Comparison of ENCODE assay signal across 8 mouse cellular contexts in genomic region chr7:144937899-144938517, GRCm38 (mm10). TPM values are rescaled to one million over a fixed set of nuclear protein-coding genes. Genes with fewer than 3 reads are reported as not detected.
DNase-seq lines count a peak whose midpoint lies in the region; ATAC-seq and TF ChIP-seq lines count a peak whose summit lies in the region.

No protein-coding gene starts in this region.

- no peaks in the 10 kb centered on the region for H3K36me3 ChIP-seq in G1E (replicated peaks)
- peaks cover 19% of the 10 kb centered on the region for H3K36me3 ChIP-seq in heart, embryonic 11.5 days (ENCODE audit: control insufficient read depth, insufficient read depth, low read length)
- peaks cover 13% of the 10 kb centered on the region for H3K36me3 ChIP-seq in limb, embryonic 11.5 days (ENCODE audit: control insufficient read depth, insufficient read depth, low read length)
- H3K36me3 ChIP-seq in midbrain, embryonic 16.5 days (ENCODE audit: control insufficient read depth, insufficient read depth, low read length) = no peaks in the 10 kb centered on the region

- TF ChIP-seq CTCF in G1E (IDR thresholded peaks at IDR 0.05; ENCODE audit: low read depth, low read length) = no peak

- peak overlapping the region; percentile 96 for H3K9ac ChIP-seq in heart, embryonic 11.5 days (ENCODE audit: low read depth, low read length)
- peak overlapping the region; percentile 95 for H3K9ac ChIP-seq in limb, embryonic 11.5 days (ENCODE audit: low read length)
- H3K9ac ChIP-seq in midbrain, embryonic 16.5 days (ENCODE audit: low read depth, low read length) = peak overlapping the region; percentile 66

- 0 out of 2 replicates have a peak, but pooled peaks have one; percentile 3 for ATAC-seq in frontal cortex, adult (ENCODE audit: low TSS enrichment)
- no peak for ATAC-seq in G1E (ENCODE audit: extremely low read depth, insufficient number of reproducible peaks, low FRiP score, poor library complexity, severe bottlenecking)
- no peak for ATAC-seq in heart, embryonic 11.5 days (replicated peaks; ENCODE audit: insufficient number of reproducible peaks, low FRiP score, low TSS enrichment)
- no peak for ATAC-seq in limb, embryonic 11.5 days (ENCODE audit: insufficient number of reproducible peaks, low FRiP score, low TSS enrichment, low read depth)
- no peak for ATAC-seq in midbrain, embryonic 16.5 days

- no peak for DNase-seq in frontal cortex, postnatal 10 days (ENCODE audit: low spot score in 2 of 2)
- DNase-seq in G1E (ENCODE audit: low spot score) = no peak
- DNase-seq in limb, embryonic 11.5 days (ENCODE audit: low spot score) = peak; percentile 52
- no peak for DNase-seq in T-cell, adult 2 months (ENCODE audit: low spot score)
- no peak for DNase-seq in left cerebral cortex, adult 18-20 months (ENCODE audit: low spot score in 2 of 2)

- WGBS in heart, embryonic 11.5 days (ENCODE audit: insufficient replicate concordance) = under 1% methylated on average over 39 of the region's 39 CpGs
- WGBS in limb, embryonic 11.5 days = 1% methylated on average over 39 of the region's 39 CpGs
- under 1% methylated on average over 39 of the region's 39 CpGs for WGBS in midbrain, embryonic 16.5 days

- peak overlapping the region; percentile 66 for H3K27ac ChIP-seq in heart, embryonic 11.5 days (ENCODE audit: low read depth, low read length)
- H3K27ac ChIP-seq in limb, embryonic 11.5 days (replicated peaks; ENCODE audit: low read depth, low read length) = peak overlapping the region; percentile 44; the same call in 1 of the 2 replicates
- no peak overlapping the region for H3K27ac ChIP-seq in midbrain, embryonic 16.5 days (ENCODE audit: low read length)

- H3K4me1 ChIP-seq in G1E (ENCODE audit: insufficient read depth, low read depth, low read length) = peaks cover 14% of the 10 kb centered on the region
- H3K4me1 ChIP-seq in heart, embryonic 11.5 days (ENCODE audit: control insufficient read depth, insufficient read depth, low read length) = peaks cover 19% of the 10 kb centered on the region
- H3K4me1 ChIP-seq in limb, embryonic 11.5 days (ENCODE audit: control insufficient read depth, insufficient read depth, low read length) = peaks cover 15% of the 10 kb centered on the region
- H3K4me1 ChIP-seq in midbrain, embryonic 16.5 days (ENCODE audit: control insufficient read depth, insufficient read depth, low read length) = peaks cover 52% of the 10 kb centered on the region

- H3K4me2 ChIP-seq in heart, embryonic 11.5 days = peak overlapping the region; percentile 98
- H3K4me2 ChIP-seq in limb, embryonic 11.5 days (ENCODE audit: low read depth, severe bottlenecking) = peak overlapping the region; percentile 84
- peak overlapping the region; percentile 96 for H3K4me2 ChIP-seq in midbrain, embryonic 16.5 days (ENCODE audit: low read length)

- H3K27me3 ChIP-seq in G1E (ENCODE audit: insufficient read depth, low read length) = peaks cover 93% of the 10 kb centered on the region
- 0 out of 2 replicates have a peak, but pooled peaks cover 3% of the 10 kb centered on the region for H3K27me3 ChIP-seq in heart, embryonic 11.5 days (ENCODE audit: control insufficient read depth, insufficient read depth, low read length)
- H3K27me3 ChIP-seq in limb, embryonic 11.5 days (ENCODE audit: control insufficient read depth, insufficient read depth, low read length) = no peaks in the 10 kb centered on the region
- H3K27me3 ChIP-seq in midbrain, embryonic 16.5 days (ENCODE audit: control insufficient read depth, insufficient read depth, low read depth, low read length) = peaks cover 36% of the 10 kb centered on the region

- H3K9me3 ChIP-seq in G1E (replicated peaks) = no peaks in the 10 kb centered on the region
- H3K9me3 ChIP-seq in heart, embryonic 11.5 days (replicated peaks; ENCODE audit: control insufficient read depth, low read length) = no peaks in the 10 kb centered on the region
- H3K9me3 ChIP-seq in limb, embryonic 11.5 days (ENCODE audit: control insufficient read depth, low read length) = no peaks in the 10 kb centered on the region
- H3K9me3 ChIP-seq in midbrain, embryonic 16.5 days (replicated peaks; ENCODE audit: control insufficient read depth, low read length, poor library complexity, severe bottlenecking) = no peaks in the 10 kb centered on the region

- peak overlapping the region; percentile 34 for H3K4me3 ChIP-seq in G1E (ENCODE audit: low read depth, low read length)
- H3K4me3 ChIP-seq in heart, embryonic 11.5 days (ENCODE audit: low read depth, low read length) = peak overlapping the region; percentile 79
- H3K4me3 ChIP-seq in limb, embryonic 11.5 days (ENCODE audit: low read depth, low read length) = peak overlapping the region; percentile 70
- H3K4me3 ChIP-seq in midbrain, embryonic 16.5 days (ENCODE audit: low read depth, low read length) = peak overlapping the region; percentile 48

RNA-seq across cellular contexts. Expression of gene Ccnd1, which starts 1.7 kb away (rescaled TPM):
- total RNA-seq in G1E (2014; fragmentation: Nextera tagmentation) (not detected in 2 replicates), G1E (2017) (0.22 TPM in 1 of 2 replicates, not detected in the other)
- polyA plus RNA-seq in G1E (2012) = not detected in 2 replicates
- polyA plus RNA-seq in heart, embryonic 11.5 days (2014; fragmentation: Nextera tagmentation; extraction: Ambion mirVana) = 71.3 and 100 TPM in 2 replicates
- 166 and 200 TPM in 2 replicates for polyA plus RNA-seq in limb, embryonic 11.5 days (2014; fragmentation: Nextera tagmentation; extraction: Ambion mirVana)
- 21.5 and 31.5 TPM in 2 replicates for polyA plus RNA-seq in midbrain, embryonic 16.5 days (2015; fragmentation: Nextera tagmentation; extraction: Ambion mirVana)
- total RNA-seq in left cerebral cortex, adult 18-20 months (2021) = 10 to 100 TPM; 42.9 to 57.5 TPM

RNA-seq across cellular contexts. Expression of gene LTO1, which starts 23.1 kb away (rescaled TPM):
- total RNA-seq in G1E (2014; fragmentation: Nextera tagmentation) = 13.7 and 15.2 TPM in 2 replicates
- 26.8 and 34.0 TPM in 2 replicates for total RNA-seq in G1E (2017)
- polyA plus RNA-seq in G1E (2012) = 27.9 TPM in 2 replicates
- polyA plus RNA-seq in heart, embryonic 11.5 days (2014; fragmentation: Nextera tagmentation; extraction: Ambion mirVana) = 17.1 and 21.2 TPM in 2 replicates
- 22.6 and 23.3 TPM in 2 replicates for polyA plus RNA-seq in limb, embryonic 11.5 days (2014; fragmentation: Nextera tagmentation; extraction: Ambion mirVana)
- polyA plus RNA-seq in midbrain, embryonic 16.5 days (2015; fragmentation: Nextera tagmentation; extraction: Ambion mirVana) = 31.1 and 36.0 TPM in 2 replicates
- 10 to 100 TPM; 27.0 to 27.2 TPM for total RNA-seq in left cerebral cortex, adult 18-20 months (2021)

RNA-seq across cellular contexts. Expression of gene Fgf15, which starts 41.7 kb away (rescaled TPM):
- total RNA-seq in G1E (2014; fragmentation: Nextera tagmentation) = 121 and 129 TPM in 2 replicates
- total RNA-seq in G1E (2017) = 34.6 and 38.9 TPM in 2 replicates
- 39.2 and 48.5 TPM in 2 replicates for polyA plus RNA-seq in G1E (2012)
- polyA plus RNA-seq in heart, embryonic 11.5 days (2014; fragmentation: Nextera tagmentation; extraction: Ambion mirVana) = 0.11 and 0.13 TPM in 2 replicates
- 0.47 and 0.52 TPM in 2 replicates for polyA plus RNA-seq in limb, embryonic 11.5 days (2014; fragmentation: Nextera tagmentation; extraction: Ambion mirVana)
- 19.0 and 35.9 TPM in 2 replicates for polyA plus RNA-seq in midbrain, embryonic 16.5 days (2015; fragmentation: Nextera tagmentation; extraction: Ambion mirVana)
- not detected for total RNA-seq in left cerebral cortex, adult 18-20 months (2021)

Comparison
In these comparisons a context has a peak if more than half of its experiments do, and no peak if none do; other contexts are left out.
1. RNA of gene Ccnd1, which starts 1.7 kb away (polyA plus RNA-seq): 166 to 200 TPM in limb, embryonic 11.5 days, 71.3 to 100 TPM in heart, embryonic 11.5 days and 21.5 to 31.5 TPM in midbrain, embryonic 16.5 days; not detected in G1E; every median in the first group is over 10 times any median in the second.
2. RNA of gene Fgf15, which starts 41.7 kb away (polyA plus RNA-seq): 39.2 to 48.5 TPM in G1E and 19.0 to 35.9 TPM in midbrain, embryonic 16.5 days; 0.47 to 0.52 TPM in limb, embryonic 11.5 days and 0.11 to 0.13 TPM in heart, embryonic 11.5 days; every median in the first group is over 10 times any median in the second.
3. Peak in every context shown above with its lines, with median percentiles within 50 percentile points of each other: H3K4me3 ChIP-seq, H3K4me2 ChIP-seq and H3K9ac ChIP-seq.